Mouse (Mus musculus) ES-E14 (cell line): ENCODE measurements at regions not wholly inside any gene's neighbourhood (a gene's known extent, or its start where the extent isn't known, plus 50 kb on each side); places are given as distances from the start of the nearest gene placed in this dataset.

Experiments used
- CHD2 ChIP-seq: IDR thresholded peaks from 2 replicates; pipeline ENCODE4 v1.6.1; 2014; ENCODE audit warnings: mild to moderate bottlenecking, low read depth, low read length, inconsistent platforms
- ZNF384 ChIP-seq: IDR thresholded peaks from 2 replicates; pipeline ENCODE4 v1.6.1; 2012; ENCODE audit warnings: low read depth, low read length, inconsistent platforms

- TF ChIP-seq CHD2 = no peak
- no peak for TF ChIP-seq ZNF384
Measured at GRCm38 (mm10) chr11:31734091-31734490, 62.4 kb upstream of the Bod1 start.
